ENCODE assay signal across 23 mouse cellular contexts in genomic region chr3:27389923-27390322, GRCm38 (mm10). TPM values are rescaled to one million over a fixed set of nuclear protein-coding genes. Genes with fewer than 3 reads are reported as not detected.
"Had no signal": no experiment of that assay in that cellular context is flagged by ENCODE, and none has a peak within 500 bp of the region (broad histone marks: within the 10 kb centered on the region; RNA-seq: fewer than 3 reads in every experiment).

No protein-coding gene starts in this region.

- DNase-seq: retina, postnatal 1 day; right cerebral cortex, adult 18-20 months; right cerebral cortex, postnatal 14 days; right cerebral cortex, postnatal 25 days; right cerebral cortex, postnatal 4 days; spleen, adult 18-20 months; thymus, adult 18-20 months; thymus, adult 2 months; thymus, postnatal 14 days; thymus, postnatal 25 days; thymus, postnatal 36 days; thymus, postnatal 4 days had no signal

- H3K27me3 ChIP-seq: neural tube, embryonic 13.5 days; neural tube, embryonic 15.5 days; stomach, embryonic 15.5 days had no signal

- H3K9me3 ChIP-seq: neural tube, embryonic 13.5 days; neural tube, embryonic 15.5 days; stomach, embryonic 15.5 days had no signal

- H3K36me3 ChIP-seq: neural tube, embryonic 13.5 days; neural tube, embryonic 15.5 days; stomach, embryonic 15.5 days had no signal

- H3K27ac ChIP-seq: neural tube, embryonic 13.5 days; neural tube, embryonic 15.5 days; stomach, embryonic 15.5 days; stomach, postnatal 0 days had no signal

- H3K4me3 ChIP-seq: neural tube, embryonic 13.5 days; neural tube, embryonic 15.5 days; stomach, embryonic 15.5 days had no signal

- H3K4me1 ChIP-seq: neural tube, embryonic 13.5 days; neural tube, embryonic 15.5 days; stomach, embryonic 15.5 days had no signal

- H3K9ac ChIP-seq: neural tube, embryonic 13.5 days; neural tube, embryonic 15.5 days; stomach, embryonic 15.5 days had no signal

- H3K4me2 ChIP-seq: neural tube, embryonic 13.5 days; neural tube, embryonic 15.5 days; stomach, embryonic 15.5 days had no signal

RNA-seq across cellular contexts. Expression of gene Ghsr, which starts 18.8 kb away (rescaled TPM):
- total RNA-seq: neutrophil, adult 5-6 weeks had no signal
- polyA plus RNA-seq: small intestine, adult 2 months; spleen, adult 2 months; stomach, embryonic 14.5 days; stomach, embryonic 16.5 days; stomach, postnatal 0 days; testis, adult 2 months; urinary bladder, adult 2 months had no signal
